Mouse (Mus musculus) testis, postnatal 14 days (tissue): ENCODE data around the gene Yipf2.

Experiments
- DNase-seq: peaks from one replicate; pipeline ENCODE4 v3.0.0; 2021; ENCODE audit warnings: low spot score

The Yipf2 gene

DNA sequence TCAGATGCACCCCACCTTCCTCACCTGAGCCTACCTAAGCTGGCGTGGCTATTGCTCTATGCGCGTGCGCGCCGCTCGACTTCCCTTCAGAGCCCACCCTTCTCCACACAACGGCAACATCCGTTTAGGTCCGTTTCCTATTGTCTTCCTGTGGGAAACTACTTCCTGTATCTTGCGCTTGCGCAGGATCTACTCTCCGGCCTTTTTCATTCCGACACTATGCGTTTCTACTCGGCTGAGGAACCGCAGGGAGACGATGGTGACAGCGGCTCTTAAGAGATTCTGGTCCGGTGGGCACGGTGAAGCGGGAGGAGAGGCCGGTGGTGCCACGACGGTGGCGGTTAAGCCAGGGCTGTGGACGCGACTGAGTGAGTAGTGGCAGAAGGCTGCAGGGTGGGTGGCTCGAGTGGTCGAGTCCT is at the start of gene Yipf2, which contains the start of gene Timm29:
Yipf2 (minus strand) TSS at position 126 of the 419 bp plus-strand sequence.
Timm29 (plus strand) TSS at position 20 of the 419 bp plus-strand sequence.
- peak; percentile 92 for DNase-seq

DNA sequence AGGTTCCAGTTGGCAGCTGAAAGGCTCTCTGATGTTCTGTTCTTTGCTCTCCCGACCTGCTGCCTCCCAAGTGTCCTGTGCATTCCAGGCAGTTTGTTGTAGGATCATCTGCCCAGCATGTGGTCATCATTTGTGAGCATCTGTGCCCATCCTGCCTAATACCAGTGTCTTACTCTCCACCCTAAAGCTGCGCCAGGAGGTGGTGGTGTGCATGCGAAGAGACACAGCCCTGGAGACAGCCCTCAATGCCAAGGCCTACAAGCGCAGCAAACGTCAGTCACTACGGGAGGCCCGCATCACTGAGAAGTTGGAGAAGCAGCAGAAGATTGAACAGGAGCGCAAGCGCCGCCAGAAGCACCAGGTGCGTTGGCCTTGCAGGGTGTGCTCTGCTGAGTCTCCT is 46.4 kb upstream of the Yipf2 start:
- DNase-seq = no peak

DNA sequence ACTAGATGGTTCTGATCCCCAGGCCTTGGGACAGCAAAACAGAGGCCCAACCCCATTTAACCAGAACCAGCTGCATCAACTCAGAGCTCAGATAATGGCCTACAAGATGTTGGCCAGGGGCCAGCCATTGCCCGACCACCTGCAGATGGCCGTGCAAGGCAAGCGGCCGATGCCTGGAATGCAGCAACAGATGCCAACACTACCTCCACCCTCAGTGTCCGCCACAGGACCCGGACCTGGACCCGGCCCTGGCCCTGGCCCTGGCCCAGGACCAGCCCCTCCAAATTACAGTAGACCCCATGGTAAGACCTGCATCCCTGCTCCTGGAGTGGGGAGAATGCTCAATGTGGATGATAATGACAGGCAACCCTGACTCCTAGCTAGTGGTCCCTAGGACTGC is 43.0 kb upstream of the Yipf2 start:
- DNase-seq = no peak

DNA sequence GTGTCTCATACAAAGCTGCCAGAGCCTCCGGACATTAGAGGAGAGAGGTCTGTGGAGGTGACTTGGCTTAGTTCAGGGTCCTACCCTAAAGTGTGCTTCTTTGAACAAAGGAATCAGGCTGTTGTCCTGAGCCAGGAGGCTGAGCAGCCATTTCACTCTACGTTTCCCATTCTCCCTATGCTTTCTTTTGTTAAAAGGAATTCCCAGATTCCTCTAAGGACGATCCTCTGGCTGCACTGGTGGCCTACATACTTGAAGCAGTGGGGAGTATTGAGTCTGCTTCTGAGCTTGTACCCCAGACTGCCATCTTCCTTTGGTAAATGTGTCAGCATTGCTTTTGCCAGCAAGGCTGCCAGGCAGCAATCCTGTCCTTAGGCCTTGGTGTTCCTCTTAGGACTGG is 40.5 kb upstream of the Yipf2 start:
- no peak for DNase-seq

DNA sequence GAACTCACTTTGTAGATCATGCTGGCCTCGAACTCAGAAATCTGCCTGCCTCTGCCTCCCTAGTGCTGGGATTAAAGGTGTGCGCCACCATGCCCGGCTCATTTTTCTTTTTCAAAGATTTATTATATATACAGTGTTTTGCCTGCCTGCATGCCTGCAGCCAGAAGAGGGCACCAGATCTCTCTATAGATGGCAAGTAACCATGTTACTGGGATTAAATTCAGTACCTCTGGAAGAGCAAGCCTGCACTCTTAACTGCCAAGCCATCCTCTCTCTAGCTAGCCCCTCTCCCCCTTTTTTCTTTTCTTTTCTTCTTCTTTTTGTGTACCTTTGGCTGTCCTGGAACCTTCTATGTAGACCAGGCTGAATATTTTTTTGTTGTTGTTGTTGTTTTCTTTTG is 38.0 kb upstream of the Yipf2 start:
- no peak for DNase-seq

DNA sequence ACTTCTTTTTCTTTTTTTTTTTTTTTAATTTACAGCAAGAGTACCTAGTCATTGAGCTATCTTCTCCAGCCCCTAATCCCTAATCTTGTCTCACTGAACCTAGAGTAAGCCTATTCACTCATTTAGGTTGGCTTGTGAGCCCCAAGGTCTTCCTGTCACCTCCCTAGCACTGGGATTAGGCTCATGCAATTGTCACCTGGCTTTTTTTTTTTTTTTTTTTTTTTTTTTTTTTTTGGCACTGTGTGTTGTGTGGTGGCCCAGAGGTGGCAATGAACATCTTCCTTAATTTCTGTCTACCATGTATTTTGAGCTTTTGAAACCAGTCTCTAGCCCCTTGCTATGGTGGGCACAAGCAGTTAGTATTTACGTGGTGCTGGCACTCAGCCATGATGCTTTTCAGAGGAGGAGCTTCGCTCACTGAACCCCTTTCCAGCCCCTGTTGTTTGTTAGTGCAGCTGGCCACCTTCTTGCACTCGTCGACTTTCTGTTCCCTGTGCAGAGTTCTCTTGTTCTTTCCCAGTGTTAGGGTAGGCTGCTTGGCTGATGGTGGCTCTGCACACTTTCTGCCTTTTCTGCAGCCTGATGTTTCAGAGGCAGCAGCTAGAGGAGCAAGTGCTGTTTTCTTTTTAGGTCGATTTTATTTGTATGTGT is 34.6 kb upstream of the Yipf2 start:
- DNase-seq = no peak

DNA sequence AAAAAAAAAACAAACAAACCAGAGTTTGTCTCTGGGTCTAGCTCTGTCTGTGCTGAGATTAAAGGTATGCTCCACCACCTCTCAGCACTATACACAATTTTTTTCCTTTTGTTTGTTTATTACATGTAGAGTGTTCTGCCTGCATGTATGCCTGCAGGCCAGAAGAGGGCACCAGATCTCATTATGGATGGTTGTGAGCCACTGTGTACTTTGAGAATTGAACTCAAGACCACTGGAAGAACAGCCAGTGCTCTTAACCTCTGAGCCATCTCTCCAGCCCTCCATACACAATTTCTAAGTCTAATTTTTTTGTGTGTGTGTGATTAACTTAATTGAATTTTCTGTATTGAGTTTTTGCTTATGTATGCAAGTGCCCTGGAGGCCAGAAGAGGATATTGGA is 33.9 kb upstream of the Yipf2 start:
- DNase-seq = no peak

DNA sequence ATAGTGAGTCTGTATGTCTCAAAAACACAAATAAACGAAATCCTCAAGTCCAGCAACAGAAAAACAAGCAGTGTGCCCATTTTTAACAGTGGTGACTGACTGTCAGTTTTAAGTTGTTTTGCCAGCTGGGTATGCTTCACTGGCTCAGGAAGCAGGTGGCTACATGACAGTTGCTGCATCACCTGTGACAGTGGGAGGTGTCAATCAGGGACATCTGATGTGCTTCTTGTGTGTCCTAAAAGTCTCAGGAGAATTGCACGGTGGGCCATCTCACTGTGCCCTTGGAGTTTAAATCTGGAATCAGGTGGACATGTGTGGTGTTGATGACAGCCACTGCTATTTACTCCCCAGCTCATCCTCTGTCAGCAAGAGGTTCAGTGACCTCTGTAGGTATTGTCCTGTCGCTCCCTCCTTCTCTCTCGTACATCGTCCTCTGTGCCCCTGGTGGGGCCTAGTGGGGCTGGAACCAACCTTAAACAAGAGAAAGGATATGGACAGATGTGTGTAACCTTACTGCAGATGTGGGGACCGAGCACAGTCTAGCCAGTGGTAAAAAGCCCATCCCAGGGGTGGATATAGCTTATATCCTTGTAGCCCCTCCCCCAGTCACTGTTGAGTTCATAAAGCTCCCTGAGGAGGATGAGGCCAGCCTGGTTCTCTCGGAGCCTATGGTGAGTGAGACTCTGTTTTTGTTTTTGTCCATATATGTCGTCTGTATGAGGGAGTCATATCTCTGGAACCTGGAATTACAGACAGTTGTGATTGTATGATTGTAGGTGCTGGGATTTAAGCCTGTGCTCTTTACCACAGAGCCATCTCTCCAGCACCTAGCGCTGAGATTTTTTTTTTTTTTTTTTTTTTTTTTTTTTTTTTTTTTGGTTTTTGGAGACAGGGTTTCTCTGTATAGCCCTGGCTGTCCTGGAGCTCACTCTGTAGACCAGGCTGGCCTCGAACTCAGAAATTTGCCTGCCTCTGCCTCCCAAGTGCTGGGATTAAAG is 33.0 kb upstream of the Yipf2 start:
- no peak for DNase-seq

DNA sequence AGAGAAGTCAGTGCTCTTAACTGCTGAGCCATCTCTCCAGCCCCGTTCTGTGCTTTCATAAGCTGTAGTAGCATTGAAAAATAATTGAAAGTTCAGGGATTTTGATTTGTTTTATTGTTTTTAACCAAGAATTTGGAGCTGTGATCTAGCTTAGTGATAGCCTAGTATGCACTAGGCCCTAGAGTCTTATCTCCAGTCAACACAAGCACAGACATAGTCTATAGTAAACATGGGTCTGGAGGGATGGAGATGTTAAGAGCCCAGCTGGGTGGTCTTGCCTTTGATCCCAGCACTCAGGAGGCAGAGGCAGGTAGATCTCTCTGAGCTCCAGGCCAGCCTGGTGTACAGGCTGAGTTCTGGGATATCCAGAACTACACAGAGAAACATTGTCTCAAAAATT is 30.0 kb upstream of the Yipf2 start:
- no peak for DNase-seq

DNA sequence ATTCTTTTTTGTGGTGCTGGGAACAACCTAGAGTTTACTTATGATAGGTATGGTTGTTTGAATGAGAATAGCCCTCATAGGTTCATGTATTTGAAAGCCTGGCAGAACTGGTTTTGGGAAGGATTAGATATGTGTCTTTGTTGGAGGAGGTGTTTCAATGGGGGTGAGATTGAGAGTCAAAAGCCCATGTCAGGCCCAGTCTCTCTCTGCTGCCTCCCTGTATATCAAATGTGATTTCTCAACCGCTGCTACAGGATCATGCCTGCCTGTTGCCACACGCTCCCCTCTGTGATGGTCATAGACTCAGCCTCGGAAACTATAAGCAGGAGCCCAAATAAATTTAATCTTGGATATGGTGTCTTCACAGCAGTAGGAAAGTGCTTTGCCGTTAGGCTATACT is 27.6 kb upstream of the Yipf2 start:
- no peak for DNase-seq

DNA sequence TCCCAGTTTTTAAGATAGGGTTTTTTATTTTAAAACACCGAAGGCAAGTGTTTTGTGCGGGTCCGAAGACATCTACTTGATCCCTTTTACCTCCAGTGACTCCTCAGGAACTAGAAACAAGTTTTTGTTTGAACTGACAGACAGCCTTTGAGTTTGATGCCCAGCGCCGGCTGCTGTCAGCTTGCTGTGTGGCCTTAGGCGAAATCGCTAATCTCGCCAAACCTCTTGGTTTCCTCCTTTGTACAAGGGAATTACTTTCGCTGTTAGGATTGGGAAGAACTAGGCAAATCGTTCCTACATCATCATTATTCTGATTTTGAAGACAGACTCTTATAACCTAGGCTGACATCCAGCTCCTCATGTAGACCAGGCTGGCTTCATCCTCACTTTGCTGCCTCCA is 24.4 kb upstream of the Yipf2 start:
- DNase-seq = peak; percentile 41

DNA sequence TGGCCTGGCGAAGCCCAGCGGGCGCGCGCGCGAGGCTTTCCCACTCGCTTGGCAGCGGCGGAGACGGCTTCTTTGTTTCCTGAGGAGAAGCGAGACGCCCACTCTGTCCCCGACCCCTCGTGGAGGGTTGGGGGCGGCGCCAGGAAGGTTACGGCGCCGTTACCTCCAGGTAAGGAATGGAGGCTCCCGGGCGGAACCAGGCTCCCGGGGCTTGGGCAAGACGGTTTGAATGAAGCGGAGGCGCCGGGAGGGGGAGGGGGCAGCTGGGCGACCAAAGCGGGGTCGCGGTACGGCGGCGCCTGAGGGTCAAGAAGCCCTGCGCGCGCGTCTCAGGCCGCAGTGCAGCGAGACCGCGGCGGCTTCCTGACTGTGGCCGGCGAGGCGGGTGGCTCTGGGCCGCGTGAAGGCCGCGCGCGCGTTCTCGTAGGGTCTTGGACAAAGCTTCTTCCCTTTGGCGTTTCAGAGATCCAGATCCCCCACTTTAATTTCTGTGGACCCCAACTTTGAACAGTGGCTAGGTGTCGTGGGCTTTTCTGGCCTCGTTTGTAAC is 23.7 kb upstream of the Yipf2 start:
- DNase-seq = peak; percentile 94

DNA sequence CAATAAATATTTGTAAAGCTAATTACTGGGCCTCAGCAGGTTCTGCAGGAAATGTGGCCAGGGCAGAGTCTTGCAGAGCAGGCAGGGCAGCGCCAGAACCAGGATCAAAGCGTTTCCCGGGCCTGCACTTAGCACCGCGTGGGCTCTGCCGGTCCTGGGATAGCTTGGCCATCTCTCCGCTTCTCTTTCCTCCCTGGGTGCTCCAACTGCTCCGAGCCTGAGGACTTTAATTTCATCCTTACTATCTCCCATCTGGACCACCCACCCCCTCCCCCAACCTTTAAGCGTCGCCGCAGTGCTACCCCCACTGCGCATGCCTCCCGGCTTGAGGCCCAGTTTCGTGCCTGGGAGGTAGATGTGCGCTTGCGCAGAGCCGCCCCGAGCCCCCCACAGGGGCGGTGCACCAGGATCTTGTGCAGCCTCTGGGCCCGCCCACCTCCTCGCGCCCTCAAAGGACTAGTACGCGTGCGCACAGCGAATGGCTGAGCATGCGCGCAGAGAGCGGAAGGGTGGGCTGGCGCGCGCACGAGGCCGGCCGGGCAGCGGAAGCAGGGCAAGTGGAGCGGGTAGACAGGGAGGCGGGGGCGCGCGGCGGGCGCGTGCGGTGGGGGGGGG is 23.1 kb upstream of the Yipf2 start, which contains the start of gene Smarca4:
Smarca4 (plus strand) TSS at position 553 of the 615 bp plus-strand sequence.
- peak; percentile 100 for DNase-seq

DNA sequence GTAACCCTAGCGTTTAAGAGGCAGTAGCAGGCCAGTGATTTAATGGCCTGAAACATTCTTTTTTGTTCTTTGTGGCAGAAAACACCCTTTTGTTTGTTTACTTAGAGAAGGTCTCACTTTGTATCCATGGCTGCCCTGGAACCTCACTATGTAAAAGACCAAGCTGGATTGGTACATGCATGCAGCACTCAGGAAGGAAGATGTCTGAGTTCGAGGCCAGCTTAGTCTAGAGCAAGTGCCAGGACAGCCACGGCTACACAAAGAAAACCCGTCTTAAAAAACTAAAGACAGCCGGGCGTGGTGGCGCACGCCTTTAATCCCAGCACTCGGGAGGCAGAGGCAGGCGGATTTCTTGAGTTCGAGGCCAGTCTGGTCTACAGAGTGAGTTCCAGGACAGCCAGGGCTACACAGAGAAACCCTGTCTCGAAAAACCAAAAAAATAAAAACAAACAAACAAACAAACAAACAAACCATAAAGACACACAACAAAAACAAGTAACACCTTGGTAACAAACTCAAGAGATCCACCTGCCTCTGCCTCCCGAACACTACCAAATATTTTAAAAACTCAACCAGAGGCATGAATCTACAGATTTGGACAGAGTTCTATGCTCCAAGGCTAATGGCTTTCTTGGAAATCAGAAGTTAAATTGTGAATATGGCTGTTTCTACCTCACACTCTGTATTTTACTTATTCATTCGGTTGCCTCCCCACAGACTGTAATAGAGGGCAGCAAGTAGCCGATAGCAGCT is 22.4 kb upstream of the Yipf2 start:
- no peak for DNase-seq

DNA sequence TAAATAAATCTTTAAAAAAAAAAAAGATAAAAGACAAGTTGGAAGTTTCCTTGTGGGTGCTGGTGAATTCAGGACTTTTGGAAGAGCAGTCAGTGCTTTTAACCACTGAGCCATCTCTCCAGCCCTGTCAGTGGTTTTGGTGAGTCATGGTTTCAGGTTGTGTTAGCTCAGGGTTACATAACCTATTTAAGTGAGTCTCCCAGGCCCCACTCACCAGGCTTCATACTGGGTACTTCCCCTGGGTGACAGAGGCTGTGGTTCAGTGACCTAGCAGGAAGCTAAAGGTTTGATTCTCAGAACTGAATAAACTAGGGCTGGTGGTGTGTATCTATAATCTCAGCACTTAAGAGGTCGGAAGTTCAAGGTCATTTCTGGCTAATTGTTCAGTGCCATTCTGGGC is 17.2 kb upstream of the Yipf2 start:
- DNase-seq = no peak

DNA sequence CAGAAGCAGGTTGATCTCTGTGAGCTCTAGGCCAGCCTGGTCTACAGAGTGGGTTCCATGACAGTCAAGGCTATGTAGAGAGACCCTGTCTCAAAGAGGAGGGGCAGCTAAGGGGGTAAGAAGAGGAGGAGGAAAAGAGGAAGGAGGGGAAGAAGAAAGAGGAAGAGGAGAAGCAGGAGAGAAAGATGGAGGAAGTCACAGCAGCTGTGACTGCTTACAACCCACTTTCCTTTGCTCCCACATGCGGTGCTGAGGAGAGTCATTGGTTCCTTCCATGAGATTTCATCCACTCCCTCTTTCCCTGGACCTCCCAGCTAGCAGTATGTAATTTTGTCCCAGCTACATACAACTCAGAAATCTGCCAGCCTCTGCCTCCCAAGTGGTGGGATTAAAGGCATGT is 14.0 kb upstream of the Yipf2 start:
- no peak for DNase-seq

DNA sequence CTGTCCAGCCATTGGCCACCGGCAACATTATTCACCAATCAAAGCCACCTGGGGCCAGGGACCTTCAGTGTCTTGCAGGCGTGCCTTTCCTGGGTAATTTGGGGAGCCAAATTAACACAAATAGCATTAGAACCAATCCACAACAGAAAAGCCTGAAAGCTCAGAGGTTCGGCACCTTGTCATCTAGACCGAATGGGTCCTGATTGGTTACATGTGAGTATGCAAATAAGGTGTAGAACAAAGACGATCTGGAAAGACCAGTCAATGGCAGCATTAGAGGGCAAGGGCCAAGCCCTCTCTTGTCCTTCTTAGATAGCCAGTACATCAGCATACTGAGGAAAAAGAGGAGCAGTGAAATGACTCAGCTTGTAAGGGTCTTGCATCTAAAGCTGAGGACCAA is 13.2 kb upstream of the Yipf2 start:
- no peak for DNase-seq

DNA sequence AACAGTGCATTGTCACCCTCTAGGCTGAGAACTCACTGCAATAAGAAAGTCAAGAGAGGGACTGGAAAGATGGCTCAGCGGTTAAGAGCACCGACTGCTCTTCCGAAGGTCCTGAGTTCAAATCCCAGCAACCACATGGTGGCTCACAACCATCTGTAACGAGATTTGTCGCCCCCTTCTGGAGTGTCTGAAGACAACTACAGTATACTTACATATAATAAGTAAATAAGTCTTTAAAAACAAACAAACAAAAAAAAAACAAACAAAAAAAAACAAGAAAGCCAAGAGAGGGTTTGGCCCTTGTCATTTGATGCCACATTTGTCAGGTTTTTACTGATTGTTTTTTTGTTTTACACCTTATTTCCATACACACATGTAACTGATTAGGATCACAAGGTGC is 11.5 kb upstream of the Yipf2 start:
- no peak for DNase-seq

DNA sequence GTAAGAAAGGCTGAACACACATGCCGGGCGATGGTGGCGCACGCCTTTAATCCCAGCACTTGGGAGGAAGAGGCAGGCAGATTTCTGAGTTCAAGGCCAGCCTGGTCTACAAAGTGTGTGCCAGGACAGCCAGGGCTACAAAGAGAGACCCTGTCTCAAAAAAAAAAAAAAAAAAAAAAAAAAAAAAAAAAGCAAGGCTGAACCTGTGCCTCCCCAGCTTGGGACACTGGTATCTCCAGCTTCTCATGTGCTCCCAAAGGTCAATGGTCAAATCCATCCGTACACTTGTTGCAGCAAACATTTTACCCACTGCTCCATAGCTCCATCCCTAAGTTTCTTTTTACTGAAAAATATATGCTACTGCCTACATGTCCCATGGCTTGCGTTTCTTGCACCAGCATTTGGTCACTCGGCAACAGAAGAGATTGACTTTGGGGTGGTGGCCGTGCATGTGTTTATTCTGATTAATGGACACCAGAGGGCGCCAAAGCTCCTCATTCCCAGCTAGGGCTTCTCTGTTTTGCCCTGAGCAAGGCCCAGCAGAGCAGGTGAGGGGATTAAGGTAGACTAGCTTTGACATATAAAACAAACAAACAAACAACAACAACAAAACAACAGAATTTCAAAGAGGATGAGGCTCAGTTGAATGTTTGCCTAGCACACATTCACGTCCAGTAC is 9.2 kb upstream of the Yipf2 start:
- DNase-seq = no peak

DNA sequence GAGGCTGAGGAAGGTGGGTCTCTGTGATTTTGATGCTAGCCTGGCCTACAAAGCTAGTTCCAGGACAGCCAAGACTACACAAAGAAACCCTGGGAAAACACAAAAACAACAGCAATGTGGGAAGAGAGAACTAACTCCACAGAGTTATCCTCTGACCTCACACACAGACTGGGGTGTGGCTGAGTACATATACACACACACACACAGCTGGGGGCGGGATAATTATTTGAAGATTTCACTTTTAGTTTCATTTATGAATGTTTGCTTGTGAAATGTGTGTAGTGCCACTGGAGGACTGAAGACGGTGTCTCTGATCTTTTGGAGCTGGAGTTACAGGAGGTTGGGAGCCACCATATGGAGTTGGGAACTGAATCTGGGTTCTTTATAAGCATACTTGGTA is 8.4 kb upstream of the Yipf2 start:
- no peak for DNase-seq

DNA sequence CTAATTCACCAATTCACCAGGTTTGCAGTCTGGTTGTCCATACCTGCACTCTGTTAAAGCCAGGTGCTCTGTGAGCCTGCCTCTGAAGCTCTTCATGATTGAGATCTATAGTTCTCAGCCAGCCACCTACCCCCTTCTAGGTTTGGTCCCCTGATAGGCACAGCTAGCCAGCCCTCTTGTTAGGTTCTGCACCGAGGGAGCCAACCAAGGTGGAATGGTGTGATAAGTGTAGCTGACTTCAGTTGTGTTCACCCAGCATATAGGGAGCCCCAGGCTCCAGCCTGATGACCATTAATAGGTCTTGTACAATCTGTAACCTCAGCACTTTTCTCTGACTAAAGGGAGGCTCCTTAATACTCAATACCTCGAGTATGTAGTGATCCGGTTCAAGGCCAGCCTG is 7.6 kb upstream of the Yipf2 start:
- no peak for DNase-seq
